Mouse (Mus musculus) CD4-positive helper T cell, adult 2 months (primary cell): ENCODE data around the gene Bckdhb.

Experiments used
- DNase-seq: peaks from one replicate; pipeline ENCODE4 v3.0.0-alpha.2; 2012; ENCODE audit warnings: low read depth, missing footprints, low spot score

The Bckdhb gene

DNA sequence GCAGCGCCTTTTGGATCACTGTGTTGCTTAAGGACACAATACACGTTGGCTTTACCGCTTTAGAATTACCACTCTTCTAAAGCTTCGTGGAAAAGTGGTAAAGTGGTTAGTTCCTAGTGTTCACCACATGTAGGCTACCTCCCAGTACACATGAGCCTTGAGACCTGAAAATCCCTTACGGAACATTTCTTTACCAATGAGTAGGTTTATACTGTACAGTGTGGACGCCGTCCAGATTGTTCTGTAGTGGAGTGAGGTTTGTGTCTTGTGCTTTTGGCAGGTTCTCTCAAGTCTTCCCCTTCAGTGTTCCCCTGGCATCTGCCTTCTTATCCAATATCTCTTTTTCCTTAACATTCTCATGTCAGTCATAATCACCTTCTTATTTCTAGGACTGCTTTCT, 178.4 kb downstream of the Bckdhb start:
- DNase-seq = no peak

DNA sequence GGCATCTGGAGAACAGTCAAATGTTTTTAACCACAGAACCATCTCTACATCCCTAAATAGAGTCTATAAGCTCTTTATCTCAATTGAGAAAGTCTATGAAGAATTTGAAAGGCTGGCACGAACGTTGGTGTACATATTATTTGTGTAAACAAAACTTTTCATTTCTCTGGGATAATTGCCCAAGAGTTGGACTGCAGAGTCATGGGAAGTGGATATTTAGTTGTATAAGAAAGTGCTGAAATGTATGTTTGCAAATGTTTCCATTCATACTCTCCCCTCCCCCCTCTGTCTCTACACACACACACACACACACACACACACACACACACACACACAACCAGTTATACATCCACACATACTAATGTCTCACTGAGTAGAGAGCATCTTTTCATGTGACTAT, 181.5 kb downstream of the Bckdhb start:
- DNase-seq = no peak

DNA sequence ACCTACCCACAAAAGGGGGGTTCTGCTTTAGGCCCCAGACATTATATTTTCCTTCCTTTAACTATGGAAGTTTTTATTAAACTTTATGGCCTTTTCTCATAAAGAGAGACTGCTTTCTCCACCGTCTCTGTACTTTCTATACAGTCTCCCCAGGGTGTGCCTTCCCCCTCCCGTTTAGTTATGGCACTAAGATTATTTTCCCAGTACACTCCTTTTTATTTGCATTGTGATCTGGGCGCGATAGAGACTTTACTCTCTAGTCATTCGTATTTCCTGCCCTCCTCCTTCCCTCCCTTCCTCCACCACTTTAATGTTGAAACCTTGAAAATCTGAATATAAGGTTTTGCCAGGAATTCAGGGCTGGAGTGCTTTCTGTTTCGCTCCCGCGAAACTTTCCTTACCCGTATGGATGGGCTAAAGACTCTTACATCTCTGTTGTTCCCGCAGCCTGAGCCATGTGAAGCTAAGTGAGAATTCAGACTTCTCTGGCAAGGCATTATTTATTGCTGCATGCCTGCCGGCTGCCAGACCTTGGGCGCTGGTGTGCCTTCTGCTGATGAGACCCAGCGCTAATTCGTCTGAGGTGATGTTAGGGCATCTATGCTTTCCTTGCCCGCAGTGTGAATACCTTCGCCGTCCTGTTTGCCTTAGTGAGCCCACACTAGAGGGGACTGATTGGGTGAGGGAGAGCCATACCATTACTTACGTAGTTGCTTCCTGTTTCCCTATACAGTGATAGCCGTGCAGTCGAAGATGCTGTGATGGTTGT, 182.3 kb downstream of the Bckdhb start:
- no peak for DNase-seq

DNA sequence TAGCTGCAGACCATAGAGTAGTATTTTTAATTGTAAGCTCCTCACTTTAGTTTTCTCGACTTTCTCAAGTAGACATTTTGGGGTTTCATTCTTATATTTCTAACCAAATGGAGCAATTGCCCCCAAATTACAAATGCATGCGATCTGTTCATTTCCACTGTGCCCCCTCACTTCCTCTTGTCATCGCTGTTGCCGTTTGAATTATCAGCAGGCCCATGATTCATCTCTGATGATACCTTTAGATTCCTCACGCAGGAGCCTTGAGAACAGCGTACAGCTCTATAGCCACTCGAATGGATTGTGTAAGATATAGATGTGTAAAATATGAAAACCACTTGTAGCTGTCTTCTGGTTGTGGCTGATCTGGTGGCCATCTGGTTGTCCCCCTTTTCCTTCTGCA, 183.6 kb downstream of the Bckdhb start:
- no peak for DNase-seq

DNA sequence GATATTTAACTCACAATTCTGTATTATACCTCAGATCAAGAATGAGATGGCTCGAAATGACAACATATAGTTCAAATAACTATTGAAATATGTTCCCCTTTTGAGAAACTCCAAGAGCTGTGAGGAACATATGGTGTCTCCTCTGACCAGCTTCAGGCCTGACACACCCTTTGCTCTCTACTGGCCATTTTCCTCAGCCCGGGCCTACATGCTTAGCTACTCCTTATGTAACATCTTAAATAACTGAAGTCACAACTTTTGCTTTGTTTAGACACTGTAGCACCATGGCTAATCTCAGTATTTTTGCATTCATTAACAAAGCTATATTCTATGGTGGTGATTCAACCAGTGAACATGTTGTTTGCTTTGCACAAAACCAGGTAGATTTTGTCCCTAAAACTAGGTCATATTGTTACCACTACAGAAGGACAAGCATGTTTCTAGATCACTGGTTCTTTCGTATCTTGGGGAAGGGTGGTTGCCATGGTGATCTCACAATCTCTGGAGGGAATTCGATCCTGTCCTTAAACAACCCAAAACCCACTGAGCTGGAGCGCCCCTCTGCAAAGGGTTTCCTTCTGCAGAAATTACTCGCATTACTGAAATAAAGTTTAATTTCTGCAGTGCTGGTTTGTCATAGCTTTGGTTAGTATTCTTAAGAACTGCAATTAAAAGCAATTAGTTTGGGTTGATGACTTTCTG, 185.0 kb downstream of the Bckdhb start:
- no peak for DNase-seq

DNA sequence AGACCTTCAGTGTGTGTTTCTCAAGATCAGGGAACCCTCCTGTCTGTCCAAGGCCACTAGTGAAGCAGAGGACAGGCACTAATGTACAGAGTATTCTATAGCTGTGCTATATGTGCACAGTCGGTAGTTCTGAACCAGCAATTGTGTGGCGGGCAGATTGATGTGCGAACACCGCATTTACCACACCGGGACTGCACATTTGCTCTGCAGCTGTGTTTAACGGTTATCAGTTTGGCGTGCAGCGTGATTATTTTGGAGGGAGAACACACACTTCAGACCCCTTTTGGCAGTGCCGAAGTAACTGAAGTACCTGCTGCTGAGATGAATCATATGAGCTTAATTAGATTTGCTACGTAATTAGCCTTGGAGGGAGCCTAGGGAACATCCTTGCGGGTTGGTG, 185.7 kb downstream of the Bckdhb start:
- DNase-seq = no peak

DNA sequence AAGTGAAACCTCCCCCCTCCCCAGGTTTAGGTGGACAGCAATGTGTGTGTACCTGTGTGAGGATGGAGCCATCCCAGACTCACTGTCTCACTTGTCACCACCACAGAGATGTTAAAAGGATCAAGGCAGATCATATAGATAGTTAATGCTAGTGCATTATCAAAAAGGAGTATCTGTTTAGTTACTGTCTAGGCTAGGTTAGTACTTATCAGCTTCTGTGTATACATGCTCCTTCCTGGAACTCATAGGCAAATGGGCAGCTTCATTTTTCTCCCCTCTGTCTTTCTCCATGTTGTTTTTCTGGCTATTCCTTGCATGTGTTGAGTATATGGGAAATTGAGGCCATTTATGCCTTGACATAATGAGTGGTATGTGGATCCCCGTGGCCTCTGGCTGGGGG, 187.4 kb downstream of the Bckdhb start:
- no peak for DNase-seq

DNA sequence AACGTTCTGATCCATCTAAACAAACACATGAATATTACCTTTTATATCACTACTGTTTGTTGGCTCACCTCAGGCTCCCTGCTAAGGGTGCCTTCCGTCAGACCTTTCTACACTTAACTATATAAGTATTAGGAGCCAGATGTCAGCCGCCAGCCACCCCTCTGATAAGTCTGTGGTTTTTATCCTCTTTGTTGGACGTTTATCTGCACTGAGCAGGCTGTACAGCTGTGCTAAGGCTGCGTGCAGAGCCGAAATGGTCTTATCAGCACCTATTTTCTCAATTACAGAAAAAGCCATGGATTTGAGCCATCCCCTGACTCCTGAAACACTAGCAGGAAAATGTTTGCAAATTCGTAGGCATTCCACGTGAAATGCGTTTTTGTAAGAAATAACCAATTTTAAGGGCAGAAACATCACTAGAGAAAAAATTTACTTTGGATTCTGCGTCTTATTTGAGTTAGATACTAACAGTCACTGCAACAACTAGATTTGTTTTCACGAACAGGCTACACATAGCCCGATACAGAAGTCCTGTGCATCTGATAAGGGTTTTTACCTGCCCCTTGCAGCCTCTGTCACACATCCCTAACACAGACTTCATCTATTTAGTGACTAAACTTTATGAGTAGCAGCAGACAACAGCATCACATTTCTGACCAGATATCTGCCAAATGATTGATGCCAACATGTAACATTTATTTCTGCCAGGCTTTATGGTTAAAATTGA, 188.1 kb downstream of the Bckdhb start:
- DNase-seq = no peak

DNA sequence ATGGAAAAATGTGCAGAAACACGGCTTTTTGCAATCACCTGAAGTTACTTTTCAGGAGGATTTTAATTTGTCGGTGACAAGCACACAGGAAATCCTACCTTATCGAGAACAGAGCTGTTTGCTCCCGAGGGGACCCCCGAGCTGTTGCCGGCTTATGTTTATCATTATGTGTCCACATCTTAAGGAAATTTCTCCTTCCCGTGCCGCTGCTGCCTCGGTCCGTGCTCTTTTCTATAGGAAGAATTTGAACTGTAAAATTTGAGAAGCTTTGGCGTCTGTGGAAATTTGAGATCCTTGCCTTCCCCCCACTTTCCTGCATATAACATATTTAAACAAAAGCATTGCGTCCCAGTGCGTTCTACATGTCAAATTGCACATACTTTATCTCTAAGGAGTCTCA, 189.3 kb downstream of the Bckdhb start:
- no peak for DNase-seq

DNA sequence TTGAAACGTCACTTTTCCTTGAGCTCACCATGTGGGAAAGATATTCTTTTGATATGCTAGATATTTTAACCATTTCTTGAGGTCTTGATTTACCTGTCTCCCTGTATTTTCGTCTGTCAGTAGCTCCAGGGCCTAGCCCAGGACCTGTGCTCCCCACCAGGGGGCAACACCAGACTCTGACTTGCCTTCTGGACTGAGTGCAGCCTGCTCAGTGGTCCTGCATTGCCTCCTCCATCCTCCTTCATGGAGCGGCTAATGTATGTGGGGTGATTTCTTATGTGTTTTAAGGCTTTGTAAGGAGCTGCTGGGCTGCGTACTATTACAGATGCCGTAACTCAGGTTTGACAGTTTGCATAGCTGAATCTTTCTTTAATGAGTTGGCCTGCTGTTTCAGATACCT, 192.4 kb downstream of the Bckdhb start:
- no peak for DNase-seq

DNA sequence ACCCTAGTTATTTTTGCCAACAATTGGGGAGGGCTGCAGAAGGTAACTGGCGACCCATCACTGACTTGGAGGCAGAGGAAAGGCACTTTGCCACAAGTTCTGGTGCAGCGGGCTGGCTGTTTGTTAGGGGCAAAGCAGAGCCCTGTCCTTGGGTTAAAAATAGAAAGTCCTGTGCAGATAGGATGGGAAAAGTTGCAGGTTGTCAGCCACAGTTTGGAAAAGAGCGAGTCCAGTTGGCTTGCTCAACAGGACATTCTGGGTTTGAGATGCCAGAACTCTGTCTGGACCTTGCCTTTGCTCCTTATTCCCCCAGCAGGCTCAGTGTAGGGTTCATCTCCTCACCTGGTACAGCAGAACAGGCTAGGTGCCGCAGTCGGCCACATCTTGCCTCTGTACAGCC, 200.1 kb downstream of the Bckdhb start:
- no peak for DNase-seq

DNA sequence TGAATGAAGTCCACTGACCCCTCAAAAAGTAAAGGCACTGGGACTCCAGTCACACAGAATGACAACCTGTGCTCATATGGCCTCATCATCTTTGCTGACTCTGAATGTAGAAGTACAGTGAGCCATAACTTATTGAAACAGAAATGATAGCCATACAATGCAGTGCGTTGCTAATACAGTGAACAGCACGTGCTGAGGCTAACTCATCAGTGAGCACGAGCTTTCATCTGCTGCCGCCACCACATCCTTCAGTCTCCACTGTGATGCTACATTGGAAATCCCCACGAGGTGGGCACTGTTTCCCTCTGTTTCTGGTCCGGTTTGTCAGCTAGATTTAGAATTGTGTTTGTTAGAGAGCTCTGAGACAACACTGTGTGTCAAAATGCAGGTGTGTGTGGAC, 205.4 kb downstream of the Bckdhb start:
- DNase-seq = no peak

DNA sequence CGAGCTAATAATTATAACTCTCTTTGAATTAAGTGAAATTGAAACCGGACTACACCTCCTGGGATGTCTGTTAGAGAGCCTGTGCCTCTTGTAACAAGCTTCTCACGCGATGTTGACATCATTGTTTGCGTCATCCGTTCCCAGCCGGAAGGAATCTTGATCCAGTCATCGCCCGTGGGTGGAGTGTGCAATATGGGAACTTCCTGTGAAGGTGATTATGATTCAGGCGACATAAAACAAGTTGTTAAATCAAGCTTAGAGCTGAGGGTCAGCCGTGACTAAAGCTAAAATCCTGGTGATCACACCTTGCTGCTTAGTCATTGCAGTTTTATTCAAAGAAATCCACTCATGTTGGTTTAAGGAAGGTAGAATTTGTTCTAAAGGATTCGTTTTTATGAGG, 210.1 kb downstream of the Bckdhb start:
- DNase-seq = no peak

DNA sequence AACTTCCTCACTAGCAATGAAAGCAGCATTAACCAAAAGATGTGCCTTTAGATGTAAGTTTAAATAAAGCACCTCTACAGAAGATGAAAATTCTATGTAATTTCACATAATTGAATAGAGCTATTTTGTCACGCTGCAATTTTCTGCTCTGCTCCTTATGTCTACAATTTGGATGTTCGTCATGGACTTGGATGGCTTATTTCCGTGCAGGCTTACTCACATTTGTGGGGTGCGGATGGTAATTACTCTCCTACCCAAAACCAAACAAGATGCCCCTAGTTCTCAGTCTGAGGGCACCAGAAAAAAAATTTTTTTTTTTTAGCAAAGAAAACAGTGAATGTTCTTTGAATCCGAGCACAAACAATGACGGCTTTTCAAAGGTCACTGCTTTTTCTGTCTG, 212.2 kb downstream of the Bckdhb start:
- no peak for DNase-seq

DNA sequence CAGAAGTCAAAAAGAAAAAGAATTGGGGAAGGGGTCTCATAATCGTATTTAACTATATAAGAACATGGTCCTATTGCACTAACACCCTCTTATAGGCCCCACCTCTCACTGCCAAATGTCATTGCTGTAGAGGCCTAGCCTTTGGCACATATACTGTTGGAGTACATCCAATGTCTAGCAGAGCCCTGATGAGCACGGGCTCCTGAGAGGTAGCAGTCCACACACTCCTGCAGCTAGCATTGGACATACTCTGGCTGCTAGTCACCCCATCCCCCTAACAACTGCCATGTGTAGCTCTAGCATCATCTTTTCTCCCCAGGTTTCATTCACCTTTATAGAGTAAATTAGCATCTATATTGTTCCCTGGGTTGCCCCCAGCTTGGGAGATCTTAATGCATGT, 223.2 kb downstream of the Bckdhb start:
- no peak for DNase-seq
